In the genomic region with DNA sequence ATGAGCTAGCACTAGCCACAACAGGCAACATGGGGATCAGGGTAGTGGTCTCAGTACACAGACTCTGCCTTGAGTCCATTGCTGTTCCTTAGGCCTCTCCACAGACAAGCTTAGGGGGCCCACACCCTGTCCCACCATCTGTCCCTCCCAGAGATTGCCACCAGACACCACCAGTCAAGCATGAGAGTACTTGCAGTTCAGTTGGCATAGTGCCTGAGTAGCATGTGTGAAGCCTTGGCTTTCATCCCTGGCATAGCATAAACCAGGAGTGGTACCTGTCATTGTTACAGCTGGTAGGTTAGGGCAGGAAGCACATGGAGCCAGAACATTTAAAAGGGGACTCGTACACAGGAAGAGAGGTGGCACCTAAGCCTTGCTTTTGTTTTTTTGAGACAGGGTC, we compare ENCODE assay signal across 20 mouse cellular contexts. TPM values are rescaled to one million over a fixed set of nuclear protein-coding genes. Genes with fewer than 3 reads are reported as not detected.
DNase-seq lines count a peak whose midpoint lies in the region; ATAC-seq and TF ChIP-seq lines count a peak whose summit lies in the region.
"Had no signal": no experiment of that assay in that cellular context is flagged by ENCODE, and none has a peak within 500 bp of the region (broad histone marks: within the 10 kb centered on the region; RNA-seq: fewer than 3 reads in every experiment).

No protein-coding gene starts in this region.

- TF ChIP-seq CTCF in hindbrain, postnatal 0 days (IDR thresholded peaks at IDR 0.05; ENCODE audit: low read depth) = no peak

- H3K4me2 ChIP-seq in hindbrain, postnatal 0 days (ENCODE audit: low read depth, low read length) = no peak overlapping the region
- H3K4me2 ChIP-seq in hindbrain, embryonic 14.5 days (replicated peaks) = no peak overlapping the region

- peak overlapping the region; percentile 20; the same call in 1 of the 2 replicates for H3K27ac ChIP-seq in hindbrain, postnatal 0 days
- no peak overlapping the region for H3K27ac ChIP-seq in hindbrain, embryonic 14.5 days
- H3K27ac ChIP-seq: left cerebral cortex, adult 2 months had no signal

- H3K9me3 ChIP-seq in hindbrain, postnatal 0 days (ENCODE audit: low read length) = no peaks in the 10 kb centered on the region
- H3K9me3 ChIP-seq in hindbrain, embryonic 14.5 days (ENCODE audit: control insufficient read depth, low read length) = no peaks in the 10 kb centered on the region

- ATAC-seq in hindbrain, postnatal 0 days = peak; percentile 50
- no peak for ATAC-seq in hindbrain, embryonic 14.5 days (ENCODE audit: low FRiP score)
- ATAC-seq: inflammation-experienced regulatory T-cells, adult 6 months had no signal

- peaks cover 17% of the 10 kb centered on the region; the same call in 1 of the 2 replicates for H3K36me3 ChIP-seq in hindbrain, postnatal 0 days (ENCODE audit: insufficient read depth, low read length)
- peaks cover 66% of the 10 kb centered on the region for H3K36me3 ChIP-seq in hindbrain, embryonic 14.5 days (replicated peaks; ENCODE audit: control insufficient read depth, insufficient read depth)

- WGBS in hindbrain, postnatal 0 days = 37% methylated on average over 1 of the region's 1 CpGs
- 75% methylated on average over 1 of the region's 1 CpGs for WGBS in hindbrain, embryonic 14.5 days

- H3K9ac ChIP-seq in hindbrain, postnatal 0 days (replicated peaks; ENCODE audit: low read length) = no peak overlapping the region
- H3K9ac ChIP-seq in hindbrain, embryonic 14.5 days = no peak overlapping the region

- no peak overlapping the region for H3K4me3 ChIP-seq in hindbrain, postnatal 0 days (ENCODE audit: low read length)
- no peak overlapping the region for H3K4me3 ChIP-seq in hindbrain, embryonic 14.5 days (replicated peaks; ENCODE audit: low read length)
- H3K4me3 ChIP-seq: left cerebral cortex, adult 2 months had no signal

- peaks cover 7% of the 10 kb centered on the region; the same call in 1 of the 2 replicates for H3K27me3 ChIP-seq in hindbrain, postnatal 0 days (ENCODE audit: insufficient read depth, low read length)
- H3K27me3 ChIP-seq in hindbrain, embryonic 14.5 days (ENCODE audit: control insufficient read depth, insufficient read depth, low read length) = peaks cover 46% of the 10 kb centered on the region

- H3K4me1 ChIP-seq in hindbrain, postnatal 0 days (ENCODE audit: insufficient read depth, low read length) = no peaks in the 10 kb centered on the region
- H3K4me1 ChIP-seq in hindbrain, embryonic 14.5 days (replicated peaks; ENCODE audit: control insufficient read depth, insufficient read depth, low read length) = no peaks in the 10 kb centered on the region

- peak; percentile 86 for DNase-seq in hindbrain, postnatal 0 days (ENCODE audit: low spot score)
- no peak for DNase-seq in hindbrain, embryonic 14.5 days (ENCODE audit: low spot score)
- peak; percentile 93 for DNase-seq in brain, adult 2 months (ENCODE audit: low read depth, low spot score)
- DNase-seq in cerebellum, adult 11 months = peak; percentile 57
- DNase-seq in cerebellum, postnatal 10 days = peak; percentile 92 to 93
- DNase-seq in natural killer cell, adult 2 months (ENCODE audit: low spot score in 2 of 2) = no peak
- no peak for DNase-seq in gastrocnemius, postnatal 25 days
- DNase-seq: heart, adult 11 months; heart, postnatal 36 days; kidney, postnatal 36 days; layer of hippocampus, adult 9-11 months; lung, adult 18-20 months; lung, postnatal 14 days; midbrain, embryonic 14.5 days; thymus, postnatal 14 days had no signal

RNA-seq across cellular contexts. Expression of a gene that starts 11.8 kb away (rescaled TPM):
- total RNA-seq in hindbrain, postnatal 0 days (2014; rRNA removed) = 81.4 and 89.1 TPM in 2 replicates
- 16.8 and 16.9 TPM in 2 replicates for polyA plus RNA-seq in hindbrain, postnatal 0 days (2015; fragmentation: Nextera tagmentation; extraction: Ambion mirVana)
- polyA plus RNA-seq in hindbrain, embryonic 14.5 days (2014; fragmentation: Nextera tagmentation; extraction: Ambion mirVana) = 16.6 and 16.7 TPM in 2 replicates
- total RNA-seq in gastrocnemius, postnatal 25 days (2021) = under 1 TPM in 1 of 2 experiments, not detected in 1; 0.29 TPM
- total RNA-seq: gastrocnemius, adult 18-20 months had no signal

RNA-seq across cellular contexts. Expression of a gene that starts 16.3 kb away (rescaled TPM):
- total RNA-seq in hindbrain, postnatal 0 days (2014; rRNA removed) = 14.8 and 15.3 TPM in 2 replicates
- 7.3 and 7.4 TPM in 2 replicates for polyA plus RNA-seq in hindbrain, postnatal 0 days (2015; fragmentation: Nextera tagmentation; extraction: Ambion mirVana)
- polyA plus RNA-seq in hindbrain, embryonic 14.5 days (2014; fragmentation: Nextera tagmentation; extraction: Ambion mirVana) = 5.4 TPM in 2 replicates
- 1 to 10 TPM; 1.9 to 3.0 TPM for total RNA-seq in gastrocnemius, postnatal 25 days (2021)

RNA-seq across cellular contexts. Expression of a gene that starts 29.3 kb away (rescaled TPM):
- not detected in 2 replicates for total RNA-seq in hindbrain, postnatal 0 days (2014; rRNA removed)
- 1.7 and 3.4 TPM in 2 replicates for polyA plus RNA-seq in hindbrain, postnatal 0 days (2015; fragmentation: Nextera tagmentation; extraction: Ambion mirVana)
- polyA plus RNA-seq in hindbrain, embryonic 14.5 days (2014; fragmentation: Nextera tagmentation; extraction: Ambion mirVana) = 1.4 and 1.5 TPM in 2 replicates
- total RNA-seq in gastrocnemius, postnatal 25 days (2021) = 1 to 10 TPM in 1 of 2 experiments, under 1 TPM in 1; 0.49 to 2.7 TPM
- polyA plus RNA-seq: forebrain, embryonic 11.5 days; limb, embryonic 11.5 days; midbrain, embryonic 14.5 days had no signal

RNA-seq across cellular contexts. Expression of a gene that starts 41.8 kb away (rescaled TPM):
- 0.42 and 0.50 TPM in 2 replicates for total RNA-seq in hindbrain, postnatal 0 days (2014; rRNA removed)
- polyA plus RNA-seq in hindbrain, postnatal 0 days (2015; fragmentation: Nextera tagmentation; extraction: Ambion mirVana) = 0.52 and 0.60 TPM in 2 replicates
- 0.21 and 0.41 TPM in 2 replicates for polyA plus RNA-seq in hindbrain, embryonic 14.5 days (2014; fragmentation: Nextera tagmentation; extraction: Ambion mirVana)
- total RNA-seq in gastrocnemius, postnatal 25 days (2021) = 1 to 10 TPM; 1.5 to 3.8 TPM

RNA-seq across cellular contexts. Expression of a gene that starts 49.0 kb away (rescaled TPM):
- 95.9 and 121 TPM in 2 replicates for total RNA-seq in hindbrain, postnatal 0 days (2014; rRNA removed)
- polyA plus RNA-seq in hindbrain, postnatal 0 days (2015; fragmentation: Nextera tagmentation; extraction: Ambion mirVana) = 55.3 and 56.7 TPM in 2 replicates
- polyA plus RNA-seq in hindbrain, embryonic 14.5 days (2014; fragmentation: Nextera tagmentation; extraction: Ambion mirVana) = 62.4 and 66.0 TPM in 2 replicates
- 10 to 100 TPM; 35.3 to 36.0 TPM for total RNA-seq in gastrocnemius, postnatal 25 days (2021)

Comparison
In these comparisons a context has a peak if more than half of its experiments do, and no peak if none do; other contexts are left out.
1. DNase-seq: peak in hindbrain, postnatal 0 days (single experiment), brain, adult 2 months (single experiment), cerebellum, adult 11 months (single experiment) and cerebellum, postnatal 10 days (2 of 2); none in hindbrain, embryonic 14.5 days (single experiment), natural killer cell, adult 2 months (0 of 2) and gastrocnemius, postnatal 25 days (single experiment).
2. RNA of a gene that starts 11.8 kb away (total RNA-seq): 81.4 to 89.1 TPM in hindbrain, postnatal 0 days; 0.29 TPM in gastrocnemius, postnatal 25 days; every median in the first group is over 10 times any median in the second.